Mouse (Mus musculus) G1E (cell line): ENCODE results near the gene Tnnt1.

Source experiments
- CTCF ChIP-seq: IDR thresholded peaks from 2 replicates; pipeline ENCODE4 v1.5.1; 2012; ENCODE audit warnings: low read depth, low read length, inconsistent platforms, mixed read lengths
- GATA1 ChIP-seq: IDR thresholded peaks from 2 replicates; pipeline ENCODE4 v1.6.1; 2012; ENCODE audit warnings: borderline replicate concordance, low read length, inconsistent platforms, mixed read lengths
- POLR2AphosphoS5 ChIP-seq: IDR thresholded peaks from 2 replicates; pipeline ENCODE4 v1.6.1; 2012; ENCODE audit warnings: low read depth, low read length, inconsistent platforms; ENCODE audit not compliant: insufficient replicate concordance
- TAL1 ChIP-seq: conservative IDR thresholded peaks from 2 replicates; pipeline ENCODE4 v1.6.1; 2012; ENCODE audit warnings: low read depth, low read length, inconsistent platforms, mixed read lengths

- TF ChIP-seq CTCF (no peak), GATA1 (no peak), TAL1 (no peak), POLR2AphosphoS5 (no peak)
Measured at GRCm38 (mm10) chr7:4513829-4514712, 2.1 kb downstream of the Tnnt1 start.
